Mouse (Mus musculus) cerebellum, postnatal 14 days (tissue): ENCODE measurements around the gene Ralbp1.

ENCODE experiments used
- DNase-seq, 2 experiments: peaks; one replicate each; pipeline ENCODE4 v3.0.0; 2021; ENCODE audit warnings: mixed read lengths in 2 of 2

Ralbp1 gene

DNA sequence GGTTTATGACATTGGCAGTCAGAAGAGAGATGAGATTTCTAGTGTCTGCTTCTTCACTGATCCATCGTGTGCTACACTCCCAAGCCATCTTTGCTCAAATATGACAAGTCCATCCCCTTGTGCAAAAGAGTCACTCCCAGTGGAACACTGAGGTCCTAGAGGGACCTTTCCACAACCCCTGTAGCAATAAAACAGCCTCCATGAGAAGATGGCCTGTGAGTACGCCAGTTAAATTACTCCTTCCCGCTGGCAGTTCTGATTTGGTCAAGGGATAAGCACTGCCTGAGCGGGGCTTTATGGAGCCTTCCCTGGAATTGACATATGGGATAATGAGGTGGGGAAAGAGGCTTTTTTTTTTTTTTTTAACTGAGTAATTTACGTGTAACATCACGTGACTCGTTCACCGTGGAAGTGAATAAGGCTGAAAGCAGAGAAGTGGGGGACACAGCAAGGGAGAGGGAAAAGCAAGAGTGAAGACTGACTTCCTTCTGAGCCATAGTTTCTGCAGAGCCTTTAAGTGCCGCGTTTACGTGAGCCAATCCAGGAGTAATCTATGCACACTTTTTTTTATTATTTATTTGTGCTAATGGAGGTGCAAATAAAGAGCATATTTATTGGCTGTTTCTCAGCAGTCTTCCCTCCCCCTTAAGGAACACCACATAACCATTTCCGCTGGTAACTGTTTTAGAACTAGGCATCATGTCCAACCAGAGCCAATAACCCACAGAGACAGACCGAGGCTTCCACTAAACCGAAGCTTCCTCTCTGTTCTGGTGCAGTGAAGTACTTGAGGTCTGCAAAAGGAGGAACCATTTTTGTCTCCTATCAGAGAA lies at the start of gene Ralbp1:
Ralbp1 (minus strand) TSS at position 102 of the 833 bp plus-strand sequence.
- DNase-seq, result peak; percentile 55 to 62

DNA sequence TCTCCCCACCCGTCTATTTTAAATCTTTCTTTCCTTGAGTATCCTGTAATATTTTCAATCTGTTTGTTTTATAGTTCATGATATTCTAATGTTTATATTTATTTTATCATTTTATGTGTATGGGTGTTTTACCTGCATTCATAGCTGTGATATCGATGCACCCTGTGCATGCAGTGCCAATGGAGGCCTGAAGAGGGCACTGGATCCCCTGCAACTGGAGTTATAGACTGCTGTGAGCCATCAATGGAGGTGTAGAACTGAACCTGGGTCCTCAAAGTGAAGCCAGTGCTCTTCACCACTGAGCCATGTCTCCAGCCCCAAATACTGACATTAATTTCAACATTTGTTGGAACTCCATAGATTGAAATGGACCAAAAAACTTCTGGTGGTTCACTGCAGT lies 48.1 kb upstream of the Ralbp1 start:
- no peak for DNase-seq

DNA sequence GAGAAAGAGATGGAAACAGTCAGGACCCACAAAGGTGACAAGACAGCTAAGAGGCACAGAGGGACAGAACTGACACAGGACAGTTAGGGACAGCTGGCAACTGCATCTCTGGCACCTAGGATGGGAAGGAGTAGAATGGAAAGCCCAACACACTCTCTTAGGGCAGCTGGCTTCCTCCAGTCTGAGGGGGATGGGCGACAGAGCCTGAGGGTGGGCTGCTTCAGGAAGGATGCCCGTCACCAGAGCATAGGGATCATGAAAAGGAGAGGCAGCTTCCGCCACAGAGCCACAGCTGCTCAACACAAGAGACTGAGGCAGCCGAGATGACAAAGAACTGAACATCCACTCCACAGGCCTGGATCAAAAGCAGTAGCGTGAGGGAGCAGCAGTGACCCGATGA lies 45.9 kb upstream of the Ralbp1 start:
- peak in 1 of 2 experiments; percentile 47 for DNase-seq

DNA sequence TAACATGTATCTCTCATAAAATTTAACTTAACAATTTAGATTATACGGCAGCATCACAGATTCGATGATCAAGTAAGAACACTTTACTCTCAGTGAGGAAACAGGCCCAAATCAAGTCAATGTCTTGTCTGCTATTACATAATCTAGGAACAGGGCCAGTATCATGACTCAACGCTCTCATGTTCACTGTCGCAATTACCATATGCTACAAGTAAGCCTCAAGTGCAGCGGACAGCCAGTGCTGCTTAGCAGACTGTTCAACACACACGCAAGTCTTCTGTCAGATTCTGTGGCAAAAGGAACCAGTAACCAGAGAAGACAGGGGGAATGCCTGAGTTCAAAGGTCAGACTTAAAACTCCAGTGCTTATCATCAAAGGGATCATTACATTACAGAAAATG lies 45.4 kb upstream of the Ralbp1 start:
- DNase-seq, result peak; percentile 43 to 61

DNA sequence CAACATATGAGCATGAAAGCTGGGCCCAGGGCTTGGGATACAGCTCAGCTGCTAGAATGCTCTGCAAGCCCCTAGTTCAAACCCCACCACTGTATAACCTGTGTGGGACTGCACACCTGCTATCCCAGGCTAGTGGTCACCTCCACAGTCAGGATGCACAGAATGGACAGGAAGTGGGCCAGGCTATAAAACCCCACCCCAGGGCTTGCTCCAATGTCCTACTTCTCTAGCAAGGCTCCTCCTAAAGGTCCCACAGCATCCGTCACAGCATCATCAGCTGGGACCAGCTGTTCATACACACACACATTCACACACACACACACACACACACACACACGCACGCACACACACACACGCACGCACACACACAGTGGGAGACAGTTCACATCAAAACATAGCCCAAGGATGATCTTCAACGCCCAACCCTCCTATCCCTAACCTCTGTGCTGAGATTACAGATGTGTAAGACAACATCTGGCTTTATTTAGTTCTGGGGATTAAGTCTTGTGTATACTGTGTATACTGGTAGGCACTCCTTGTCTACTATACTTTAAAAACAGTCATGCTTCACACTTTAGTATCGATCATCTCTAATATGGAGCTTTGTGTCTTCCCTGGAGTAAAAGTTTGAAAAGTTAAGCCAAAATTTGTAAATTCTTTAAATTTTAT lies 44.7 kb upstream of the Ralbp1 start:
- no peak for DNase-seq

DNA sequence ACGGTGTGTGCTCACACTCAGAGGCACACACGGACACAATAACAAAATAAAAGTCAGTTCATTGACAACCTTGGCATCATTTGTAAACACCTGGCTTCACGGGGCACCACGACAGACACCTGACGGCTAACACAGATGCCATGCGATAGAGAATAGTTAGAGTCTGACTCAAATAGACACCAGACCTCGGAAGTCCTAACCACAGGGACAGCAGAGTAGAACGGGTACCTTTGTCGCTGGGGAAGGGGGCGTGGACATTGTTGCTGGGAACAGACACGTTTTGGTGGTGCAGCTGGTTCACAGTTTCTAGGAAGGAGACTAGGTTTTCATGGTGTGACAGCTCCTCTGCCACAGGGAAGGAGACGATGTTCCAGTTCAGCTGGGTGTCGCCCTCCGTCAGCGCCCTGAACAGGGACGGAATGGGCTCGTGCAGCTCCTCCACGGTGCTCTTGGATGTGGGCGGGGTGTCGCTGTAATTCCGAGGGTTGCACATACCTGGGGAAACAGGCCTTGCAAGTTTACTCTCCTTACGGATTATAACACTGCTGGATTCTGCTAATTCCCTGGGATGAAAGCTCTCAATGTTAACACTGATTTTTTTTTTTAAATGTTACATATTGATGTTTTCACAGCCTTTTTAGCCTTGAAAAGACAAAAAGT lies 43.9 kb upstream of the Ralbp1 start:
- DNase-seq, result no peak

DNA sequence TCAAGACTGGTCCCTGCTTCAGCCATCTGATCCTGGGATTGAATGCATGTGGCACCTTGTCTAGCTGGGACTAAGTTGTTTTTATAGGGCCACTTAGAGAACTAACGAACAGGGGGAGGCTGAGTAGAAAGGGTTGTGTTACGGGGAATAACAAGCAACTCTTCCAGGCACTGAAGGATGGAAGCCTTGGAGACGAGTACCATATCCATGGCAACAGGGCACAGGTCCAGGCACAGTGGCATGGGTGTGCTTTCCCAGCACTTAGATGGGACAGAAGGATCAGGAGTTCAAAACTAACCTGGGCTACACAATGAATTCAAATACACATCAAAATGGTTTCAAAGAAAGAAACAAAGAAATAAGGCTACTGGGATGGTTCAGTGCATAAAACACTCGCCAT lies 41.5 kb upstream of the Ralbp1 start:
- DNase-seq, result peak; percentile 36 to 54

DNA sequence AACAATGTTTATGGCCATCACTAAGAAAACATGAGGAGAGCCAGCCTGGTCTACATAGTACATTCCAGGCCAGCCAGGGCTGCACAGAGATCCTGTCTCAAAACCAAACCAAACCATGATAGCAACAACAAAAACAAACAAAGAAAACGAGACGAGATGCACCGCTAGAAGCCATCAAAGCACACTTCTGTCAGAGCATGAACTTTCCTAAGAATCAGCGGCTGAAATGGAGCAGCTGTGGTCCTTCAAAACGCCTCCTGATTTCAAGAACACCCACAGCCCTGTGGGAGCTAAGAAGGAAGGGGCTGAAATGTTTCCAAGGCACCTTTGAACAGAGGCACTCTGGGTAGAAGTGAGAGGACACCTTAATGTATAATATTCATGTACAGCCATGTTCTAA lies 38.6 kb upstream of the Ralbp1 start:
- no peak for DNase-seq

DNA sequence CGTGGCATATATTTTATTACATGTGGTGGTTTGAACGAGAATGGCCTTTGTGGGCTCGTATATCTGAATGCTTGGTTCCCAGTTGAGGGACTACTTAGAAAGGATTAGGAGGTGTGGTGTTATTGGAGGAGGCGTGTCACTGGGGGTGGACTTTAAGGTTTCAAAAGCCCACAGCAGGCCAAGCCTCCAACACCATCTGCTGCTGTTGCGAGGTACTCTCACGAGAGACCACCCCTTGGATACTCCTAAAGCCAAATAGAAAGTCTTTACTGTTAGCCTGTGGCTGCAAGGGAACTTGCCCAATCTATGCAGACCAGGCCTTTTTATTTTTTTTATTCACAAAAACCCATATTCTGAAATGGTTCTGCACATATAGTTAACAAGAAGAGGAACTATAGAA lies 36.4 kb upstream of the Ralbp1 start:
- no peak for DNase-seq

DNA sequence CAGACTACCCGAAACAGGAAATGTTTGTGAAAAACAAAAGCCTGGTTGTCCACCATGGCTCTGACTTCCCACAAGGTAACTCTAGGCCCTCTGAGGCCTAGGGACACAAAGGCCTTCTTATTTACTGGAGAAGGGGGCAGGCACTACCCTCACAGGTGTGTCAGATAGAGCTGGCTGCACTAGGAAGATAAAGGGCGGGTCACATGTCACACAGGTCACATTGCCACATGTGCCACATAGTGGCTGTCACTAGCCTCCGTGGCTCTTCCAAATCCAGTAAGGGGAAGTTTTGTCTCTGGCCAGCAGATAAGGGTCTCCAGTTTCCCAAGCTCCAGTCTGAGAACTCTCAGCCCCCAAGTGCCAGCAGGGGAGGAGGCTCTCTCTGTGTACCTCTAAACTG lies 33.6 kb upstream of the Ralbp1 start:
- DNase-seq, result no peak

DNA sequence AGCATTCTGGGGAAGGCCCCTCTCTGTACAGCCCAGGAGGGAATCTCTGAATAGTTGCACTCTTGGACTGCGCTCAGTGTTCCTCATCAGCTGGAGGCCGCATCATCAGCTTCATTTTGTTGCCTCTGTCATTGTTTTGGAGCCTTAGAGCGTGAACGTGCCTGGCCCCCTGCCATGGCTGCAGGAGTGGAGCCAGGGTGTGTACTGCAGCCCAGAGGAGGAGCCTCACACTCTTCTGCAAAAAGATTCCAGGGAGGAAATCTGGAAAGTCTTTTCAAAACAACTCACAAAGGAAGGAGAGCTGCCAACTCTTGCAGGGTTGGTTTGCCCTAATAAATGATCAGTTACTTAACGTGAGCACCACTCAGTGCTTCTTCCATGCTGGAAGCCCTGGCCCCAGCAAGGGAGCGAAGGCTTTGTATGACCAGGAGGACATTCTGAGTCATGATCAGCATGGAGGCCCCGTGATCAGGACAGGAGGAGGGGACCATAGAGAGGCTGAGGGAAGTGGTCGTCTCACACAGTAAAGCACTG lies 30.6 kb upstream of the Ralbp1 start:
- DNase-seq, result peak; percentile 66 to 80

DNA sequence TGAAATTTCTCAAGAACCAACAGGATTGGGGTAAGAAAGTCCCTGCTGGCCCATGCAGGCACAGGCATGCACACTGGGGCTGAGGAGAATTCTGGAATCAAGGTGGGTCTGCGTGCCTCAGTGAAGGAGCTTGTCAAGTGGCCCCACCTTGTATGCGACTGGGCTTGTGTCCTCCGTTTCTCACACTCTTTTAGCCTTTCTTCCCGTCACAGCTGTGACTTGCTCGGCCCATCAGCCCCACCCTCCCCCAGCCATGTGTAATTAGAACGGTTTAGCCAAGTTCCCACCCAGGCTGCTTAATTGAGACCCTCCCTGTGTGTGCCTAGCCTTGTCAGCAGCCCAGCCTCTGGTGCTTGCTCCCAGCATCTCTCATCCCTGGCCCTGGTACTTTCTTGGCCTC lies 28.5 kb upstream of the Ralbp1 start:
- no peak for DNase-seq

DNA sequence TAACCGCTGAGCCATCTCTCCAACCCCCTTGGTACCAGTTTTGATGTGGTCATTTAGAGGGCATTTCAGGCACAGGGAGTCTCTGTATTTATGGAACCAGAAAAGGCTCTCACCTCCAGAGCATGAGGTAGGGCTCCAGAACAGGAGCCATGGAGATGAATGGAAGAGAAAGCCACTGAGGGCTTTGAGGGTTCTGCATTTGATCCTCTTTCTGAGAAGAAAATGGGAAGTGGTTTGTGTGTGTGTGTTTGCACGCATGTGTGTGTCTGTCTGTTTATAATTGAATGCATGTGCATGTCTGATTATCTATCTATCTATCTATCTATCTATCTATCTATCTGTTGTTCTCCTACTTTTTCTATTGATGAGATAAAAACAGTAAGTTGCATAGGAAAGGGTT lies 26.6 kb upstream of the Ralbp1 start:
- DNase-seq, result no peak

DNA sequence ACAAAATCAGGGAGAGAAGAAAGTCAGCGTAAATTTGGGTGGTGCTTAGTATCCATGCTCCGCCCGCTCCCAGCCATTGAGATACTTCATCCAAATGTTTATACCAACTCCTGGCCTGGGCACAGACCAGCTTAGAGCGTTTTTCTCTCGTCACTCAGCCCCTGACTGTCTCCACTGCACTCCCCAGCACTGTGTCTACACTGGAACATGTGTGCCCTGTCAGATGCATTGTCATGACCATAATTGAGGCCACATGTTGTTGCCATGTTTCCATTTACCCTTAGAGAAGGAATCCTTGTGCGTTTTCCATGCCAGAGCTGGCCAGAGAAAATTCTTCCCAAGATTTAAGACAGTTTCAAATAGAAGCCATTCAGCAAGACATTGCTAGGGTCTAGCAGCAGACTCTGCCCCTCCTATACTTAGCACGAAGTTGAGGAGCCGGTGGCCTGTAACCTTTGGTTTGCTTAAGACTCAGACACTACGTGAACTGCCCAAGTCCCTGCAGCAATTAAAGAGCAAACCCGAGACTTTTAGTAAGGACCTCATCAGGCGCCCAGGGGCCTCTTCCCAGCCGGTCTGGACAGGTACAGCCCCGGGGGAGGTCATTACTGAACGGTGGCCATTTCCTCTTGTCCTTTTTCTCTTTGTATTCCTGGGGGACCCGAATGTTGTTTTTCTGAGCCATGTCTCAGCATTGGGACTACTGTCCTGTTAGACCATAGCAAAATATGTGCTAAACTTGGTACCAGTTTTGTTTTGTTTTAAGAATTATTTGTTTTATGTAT lies 25.9 kb upstream of the Ralbp1 start:
- no peak for DNase-seq

DNA sequence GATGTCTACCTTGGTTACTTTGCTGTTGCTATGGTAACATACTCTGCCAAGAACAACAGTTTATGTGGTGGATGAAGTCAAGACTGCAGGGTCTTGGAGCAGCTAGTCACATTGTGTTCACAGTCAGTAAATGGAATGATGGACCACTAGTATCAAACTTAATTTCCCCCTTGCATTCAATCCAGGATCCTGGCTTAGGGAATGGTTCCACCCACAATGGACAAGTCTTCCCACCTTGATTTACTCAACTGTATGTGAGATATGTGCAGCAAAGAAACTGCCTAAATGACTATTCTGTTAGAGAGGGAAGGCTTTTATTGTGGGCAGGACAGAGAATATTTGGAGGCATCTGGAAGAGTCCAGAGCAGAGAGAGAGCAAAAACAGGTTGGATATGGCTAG lies 22.7 kb upstream of the Ralbp1 start:
- DNase-seq, result no peak

DNA sequence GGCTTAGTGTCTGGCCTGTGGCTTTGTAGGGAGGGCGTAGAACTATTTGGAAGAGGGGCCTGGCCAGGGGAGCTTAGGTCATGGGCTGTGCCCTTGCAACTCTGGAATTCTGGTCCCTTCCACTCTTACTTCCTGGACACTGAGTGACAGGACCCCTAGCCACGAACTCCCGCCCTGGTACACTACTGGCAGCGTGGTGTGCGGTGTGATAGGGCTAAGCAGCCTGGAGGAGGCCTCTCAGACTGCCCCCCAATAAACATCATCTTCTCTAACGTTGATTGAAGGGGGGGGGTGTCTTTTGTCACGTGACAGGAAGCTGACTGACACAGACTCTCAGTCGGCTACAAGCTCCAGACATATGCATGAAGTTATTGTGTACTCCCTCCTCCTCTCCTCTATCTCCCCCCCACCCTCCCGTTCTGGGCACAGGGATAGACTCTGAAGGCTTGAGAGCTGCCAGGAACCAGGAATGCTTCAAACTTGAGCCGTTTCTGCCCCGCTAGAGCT lies 21.4 kb upstream of the Ralbp1 start:
- DNase-seq, result no peak

DNA sequence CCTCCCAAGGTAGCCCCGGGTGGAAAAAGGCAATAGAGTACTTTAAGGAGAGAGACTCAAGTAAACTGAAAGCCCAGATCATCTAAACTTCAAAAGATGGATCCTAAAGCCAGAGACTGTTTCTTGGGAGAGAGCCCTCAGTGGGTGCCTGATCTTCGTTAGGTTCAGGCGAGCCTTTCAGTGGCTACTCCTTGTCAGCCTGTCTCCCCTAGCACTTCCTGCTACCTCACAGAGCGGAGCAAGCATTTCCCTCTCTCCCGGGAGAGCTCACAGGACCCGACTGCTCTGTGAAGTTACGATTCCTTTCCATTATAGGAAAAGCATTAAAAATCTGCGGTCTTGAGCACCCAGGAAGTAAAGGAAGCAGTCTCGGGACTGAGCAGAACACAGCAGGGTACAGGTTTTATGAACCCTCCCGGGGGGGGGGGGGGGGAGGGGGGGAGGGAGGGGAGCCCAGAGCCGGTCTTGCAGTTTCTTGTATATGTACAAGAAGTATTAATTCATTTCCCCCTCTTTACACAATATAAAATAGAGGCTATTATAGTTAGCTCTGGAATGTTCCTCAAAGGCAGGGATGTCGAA lies 20.8 kb upstream of the Ralbp1 start:
- no peak for DNase-seq

DNA sequence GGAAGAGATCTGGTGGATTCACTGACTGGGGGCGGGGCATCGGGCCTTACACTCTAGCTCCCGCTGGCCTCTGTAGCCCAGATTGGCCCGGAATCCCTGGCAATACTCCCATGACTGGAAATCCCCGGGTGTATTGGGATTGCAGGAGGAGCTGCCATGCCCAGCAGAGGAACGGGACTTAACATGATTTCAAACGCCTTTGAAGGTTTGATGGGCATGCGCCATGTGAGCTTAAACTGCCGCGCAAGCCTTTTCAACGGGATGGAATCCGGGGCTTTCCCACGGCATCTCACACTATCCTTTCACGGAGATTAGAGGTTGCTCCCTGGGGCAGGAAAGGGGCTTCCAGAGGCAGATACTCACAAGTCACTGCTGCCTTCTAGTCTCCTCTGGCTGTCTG lies 19.6 kb upstream of the Ralbp1 start:
- DNase-seq, result peak; percentile 24 to 40

DNA sequence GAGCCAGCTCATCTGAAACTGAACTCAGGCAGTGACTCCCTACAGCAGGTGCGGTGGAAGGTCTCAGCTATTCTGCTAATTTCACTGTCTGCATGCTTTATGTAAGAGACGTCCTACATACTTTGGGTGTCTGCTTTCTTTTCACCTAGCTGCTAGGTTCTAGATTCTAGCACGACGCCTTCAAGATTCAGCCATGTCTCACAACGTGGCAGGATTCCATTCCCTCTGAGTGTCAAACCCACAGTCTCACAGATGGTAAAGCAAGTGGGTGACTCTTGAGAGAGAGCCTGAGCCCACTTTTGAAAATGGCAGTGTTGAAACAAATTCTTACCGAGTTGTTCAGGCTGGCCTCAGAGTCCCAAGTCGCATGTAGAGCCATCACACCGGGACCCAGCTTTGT lies 18.2 kb upstream of the Ralbp1 start:
- DNase-seq, result no peak

DNA sequence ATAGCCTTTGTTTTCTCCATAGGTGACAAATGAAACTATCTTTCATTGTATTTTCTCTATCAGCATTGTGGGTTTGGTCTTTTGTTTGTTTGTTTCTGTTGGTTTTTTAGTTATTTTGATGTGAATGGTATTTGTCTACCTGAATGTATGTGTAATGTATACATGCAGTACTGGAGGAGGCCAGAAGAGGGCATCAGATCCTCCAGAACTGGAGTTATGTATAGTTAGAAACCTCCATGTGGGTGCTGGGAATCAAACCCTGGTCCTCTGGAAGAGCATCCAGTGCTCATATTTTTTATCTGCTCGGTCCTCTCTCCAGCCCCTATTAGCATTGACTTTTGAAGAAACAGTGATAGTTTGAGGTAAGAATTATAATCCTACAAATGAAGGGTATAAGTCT lies 17.4 kb upstream of the Ralbp1 start:
- no peak for DNase-seq

DNA sequence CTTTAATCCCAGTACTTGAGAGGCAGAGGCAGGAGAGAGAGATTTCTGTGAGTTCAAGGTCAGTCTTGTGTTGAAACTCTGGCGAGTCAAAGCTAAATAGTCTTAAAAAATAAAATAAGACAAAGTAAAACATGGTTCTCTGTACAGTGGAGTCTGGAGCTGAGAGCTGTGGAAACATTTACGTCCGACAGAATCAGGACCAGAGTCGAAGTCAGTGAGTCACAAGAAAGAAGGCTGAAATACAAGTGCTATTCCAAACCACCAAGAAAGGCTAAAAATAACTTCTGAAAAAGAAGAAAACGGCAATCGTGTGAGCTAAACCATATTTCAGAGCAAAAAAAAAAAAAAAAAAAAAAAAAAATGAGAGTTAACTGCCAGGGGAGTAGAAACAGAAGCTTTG lies 16.7 kb upstream of the Ralbp1 start:
- no peak for DNase-seq

DNA sequence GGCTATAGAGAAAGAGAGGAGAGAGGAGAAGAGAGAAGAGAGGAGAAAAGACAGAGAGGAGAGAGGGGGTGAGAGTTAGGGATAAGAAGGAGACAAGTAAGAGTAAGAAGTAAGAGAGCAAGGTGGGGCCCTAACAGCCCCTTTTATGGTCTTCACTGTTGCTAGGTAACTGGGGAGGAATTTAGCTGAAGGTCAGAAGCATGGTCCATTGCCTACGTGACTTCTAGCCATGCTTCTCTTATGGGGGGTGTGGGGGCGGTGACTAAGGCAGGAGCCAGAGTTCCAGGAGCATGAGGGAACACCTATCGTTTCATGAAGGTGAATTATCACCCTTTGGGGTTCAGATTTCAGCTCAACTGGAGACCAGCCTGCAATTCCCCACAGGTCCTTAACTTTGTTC lies 10.4 kb upstream of the Ralbp1 start:
- no peak for DNase-seq
